Mouse (Mus musculus) midbrain, embryonic 15.5 days (tissue): ENCODE results near the gene Zmiz2. TPM values are rescaled to one million over a fixed set of nuclear protein-coding genes. Genes with fewer than 3 reads are reported as not detected.
"Not testable (repeated sequence)": the region's sequence is repeated elsewhere in the genome, so short reads cannot be mapped to it uniquely, and the experiment has no call there.

Experiments used
- ATAC-seq: fragments of 200-750 bp; cut with Nextera tagmentation; replicated peaks from 2 replicates; pipeline ENCODE4 v1.8.0; 2017; ENCODE audit warnings: moderate TSS enrichment
- H3K27ac ChIP-seq: fragments of 300-500 bp; sonication (generic); 2 replicates; pipeline ENCODE4 v1.5.1; 2015; ENCODE audit warnings: mild to moderate bottlenecking, inconsistent platforms
- H3K27me3 ChIP-seq: fragments of 300-500 bp; sonication (generic); replicated peaks from 2 replicates; pipeline ENCODE4 v1.6.1; 2015; ENCODE audit warnings: inconsistent platforms
- H3K36me3 ChIP-seq: fragments of 300-500 bp; sonication (generic); replicated peaks from 2 replicates; pipeline ENCODE4 v1.6.1; 2015; ENCODE audit warnings: inconsistent platforms
- H3K4me1 ChIP-seq: fragments of 300-500 bp; sonication (generic); 2 replicates; pipeline ENCODE4 v1.6.1; 2015; ENCODE audit warnings: inconsistent platforms
- H3K4me2 ChIP-seq: fragments of 300-500 bp; sonication (generic); 2 replicates; pipeline ENCODE4 v1.6.1; 2015; ENCODE audit warnings: inconsistent platforms, mild to moderate bottlenecking, moderate library complexity
- H3K4me3 ChIP-seq: fragments of 300-500 bp; sonication (generic); 2 replicates; pipeline ENCODE4 v1.5.1; 2015; ENCODE audit warnings: mild to moderate bottlenecking, inconsistent platforms
- H3K9ac ChIP-seq: fragments of 300-500 bp; sonication (generic); 2 replicates; pipeline ENCODE4 v1.6.1; 2015; ENCODE audit warnings: mild to moderate bottlenecking, inconsistent platforms
- H3K9me3 ChIP-seq: fragments of 300-500 bp; sonication (generic); 2 replicates; pipeline ENCODE4 v1.6.1; 2016; ENCODE audit warnings: inconsistent platforms
- WGBS: fragments of 180-500 bp; shearing (Covaris S2); methylation state at CpG from one replicate; pipeline ENCODE4 v1.1.7; 2015; ENCODE audit warnings: mixed read lengths; 5-methylcytosine and 5-hydroxymethylcytosine counted together
- microRNA-seq: library from miRNA; unstranded; fragments of <30 nt; microRNA quantifications from one replicate; pipeline ENCODE4, GENCODE M21; 2016
- polyA plus RNA-seq: library from polyadenylated mRNA; unstranded; fragments of >200 nt; fragmentation: Nextera tagmentation; extraction: Ambion mirVana; gene quantifications from 2 replicates; pipeline ENCODE4 v1.2.1, GENCODE M21; 2015

The Zmiz2 gene
- polyA plus RNA-seq, 1 experiment from 2014 or later, result 41.0 TPM

DNA sequence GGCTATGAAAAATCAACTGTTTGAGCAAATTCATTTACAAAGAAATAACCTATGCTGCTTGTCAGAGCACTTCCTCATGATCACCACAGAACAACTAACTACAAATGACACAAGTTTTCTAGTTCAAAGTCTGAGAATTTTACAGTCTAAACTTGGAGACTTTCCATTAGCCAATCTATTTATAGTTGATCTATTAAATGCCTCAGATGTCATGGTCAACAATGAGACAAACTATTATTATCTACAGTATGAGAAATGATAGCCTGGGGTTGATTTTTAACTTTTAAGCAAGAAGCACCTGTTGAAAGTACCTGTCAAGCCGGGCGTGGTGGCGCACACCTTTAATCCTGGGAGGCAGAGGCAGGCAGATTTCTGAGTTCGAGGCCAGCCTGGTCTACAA is 53.7 kb downstream of the Zmiz2 start:
- 96% methylated on average over 4 of the region's 4 CpGs for WGBS
- Histone ChIP-seq H3K4me2 (no peak overlapping the region), H3K9me3 (no peaks in the 10 kb centered on the region), H3K27ac (no peak overlapping the region), H3K4me1 (peaks cover 16% of the 10 kb centered on the region), H3K4me3 (no peak overlapping the region), H3K36me3 (0 out of 2 replicates have a peak, but pooled peaks cover 3% of the 10 kb centered on the region), H3K9ac (no peak overlapping the region), H3K27me3 (no peaks in the 10 kb centered on the region)
- ATAC-seq, result no peak

- 42% methylated on average over 4 of the region's 4 CpGs for WGBS
- no peak overlapping the region for H3K27ac ChIP-seq
- ATAC-seq, result no peak
Observed at GRCm38 (mm10) chr11:6443102-6443501, 54.2 kb downstream of the Zmiz2 start.

GRCm38 (mm10) chr11:6443727-6444076 is 54.8 kb downstream of the Zmiz2 start:
- under 1% methylated on average over 10 of the region's 10 CpGs for WGBS

More at GRCm38 (mm10) chr11:6443102-6443501, 54.2 kb downstream of the Zmiz2 start:
- Histone ChIP-seq H3K4me3 (peak overlapping the region; percentile 89), H3K36me3 (no peaks in the 10 kb centered on the region), H3K9me3 (no peaks in the 10 kb centered on the region), H3K4me1 (peaks cover 16% of the 10 kb centered on the region), H3K9ac (peak overlapping the region; percentile 84), H3K27me3 (no peaks in the 10 kb centered on the region), H3K4me2 (peak overlapping the region; percentile 64)

DNA sequence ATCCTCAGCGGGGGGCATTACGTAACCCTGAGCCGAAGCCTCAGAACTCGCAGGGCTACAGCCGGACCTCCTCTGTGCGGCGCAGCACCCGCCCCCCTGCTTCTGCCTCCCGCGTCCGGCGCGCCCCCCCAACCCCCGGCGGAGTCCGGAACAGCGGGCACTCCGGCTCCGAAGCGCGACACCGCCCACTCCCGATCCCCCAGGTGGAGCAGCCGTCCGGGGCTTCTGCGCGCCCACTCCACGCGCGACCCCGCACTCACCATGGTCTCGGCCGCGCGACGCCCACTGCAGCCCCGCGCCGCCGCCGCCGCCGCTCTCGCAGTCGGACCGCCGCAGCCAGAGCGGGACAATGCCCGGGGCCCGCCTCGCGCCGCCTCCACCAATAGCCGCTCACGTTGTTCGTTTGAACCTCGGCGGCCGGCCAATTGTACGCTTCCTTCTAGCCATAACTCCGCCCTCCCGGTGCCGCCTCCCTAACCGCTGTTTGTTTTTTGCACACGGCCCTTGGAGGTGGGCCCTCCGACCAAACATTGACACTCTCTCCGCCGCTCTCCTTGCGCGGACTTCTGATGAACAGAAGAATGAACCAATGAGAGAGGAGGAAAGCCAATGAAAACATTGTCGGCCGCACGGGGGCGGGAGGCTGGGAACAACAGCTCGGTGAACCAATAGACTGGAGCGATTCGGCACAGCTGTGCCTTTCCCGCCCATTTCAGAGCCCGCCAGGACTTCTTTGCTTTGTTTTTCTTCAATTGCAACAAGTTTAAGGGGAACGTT is 55.4 kb downstream of the Zmiz2 start, which contains the start of gene H2afv:
TSS of gene H2afv (minus strand) at position 367 of the 777 bp plus-strand sequence.
- Histone ChIP-seq H3K27ac (peak within 1 kb of the TSS; percentile 96), H3K9ac (peak within 1 kb of the TSS; percentile 84), H3K9me3 (no peaks in the 10 kb centered on the region), H3K36me3 (no peaks in the 10 kb centered on the region), H3K4me3 (peak within 1 kb of the TSS; percentile 89), H3K27me3 (no peaks in the 10 kb centered on the region), H3K4me2 (peak within 1 kb of the TSS; percentile 64), H3K4me1 (peaks cover 16% of the 10 kb centered on the region)
- under 1% methylated on average over 58 of the region's 80 CpGs for WGBS
- ATAC-seq, result peak; percentile 99

More at GRCm38 (mm10) chr11:6443727-6444076, 54.8 kb downstream of the Zmiz2 start:
- no peaks in the 10 kb centered on the region for H3K9me3 ChIP-seq
- H3K4me3 ChIP-seq, result peak overlapping the region; percentile 89
- H3K27ac ChIP-seq, result peak overlapping the region; percentile 96
- peaks cover 16% of the 10 kb centered on the region for H3K4me1 ChIP-seq
- H3K4me2 ChIP-seq, result peak overlapping the region; percentile 64
- no peaks in the 10 kb centered on the region for H3K27me3 ChIP-seq
- no peak for ATAC-seq
- H3K9ac ChIP-seq, result peak overlapping the region; percentile 84
- no peaks in the 10 kb centered on the region for H3K36me3 ChIP-seq

DNA sequence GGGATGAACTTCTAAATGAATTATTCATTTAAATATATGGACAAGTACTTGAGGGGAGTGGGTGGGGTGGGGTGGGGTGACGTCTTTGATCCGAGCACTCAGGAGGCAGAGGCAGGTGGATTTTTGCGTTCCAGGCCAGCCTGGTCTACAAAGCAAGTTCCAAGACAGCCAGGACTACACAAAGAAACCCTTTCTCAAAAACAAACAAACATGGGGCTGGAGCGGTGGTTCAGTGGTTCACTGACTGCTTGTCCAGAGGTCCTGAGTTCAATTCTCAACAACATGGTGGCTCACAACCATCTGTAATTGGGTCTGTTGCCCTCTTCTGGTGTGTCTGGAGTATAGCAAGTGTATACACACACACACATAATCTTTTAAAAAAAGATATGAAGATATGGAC is 56.6 kb downstream of the Zmiz2 start:
- H3K27ac ChIP-seq, result no peak overlapping the region
- H3K9ac ChIP-seq, result no peak overlapping the region
- no peaks in the 10 kb centered on the region for H3K27me3 ChIP-seq
- no peak overlapping the region for H3K4me2 ChIP-seq
- H3K4me3 ChIP-seq, result no peak overlapping the region
- ATAC-seq, result no peak
- no peaks in the 10 kb centered on the region for H3K9me3 ChIP-seq
- WGBS, result 84% methylated on average over 4 of the region's 4 CpGs
- peaks cover 16% of the 10 kb centered on the region for H3K4me1 ChIP-seq
- H3K36me3 ChIP-seq, result no peaks in the 10 kb centered on the region

GRCm38 (mm10) chr11:6445951-6446350 is 57.1 kb downstream of the Zmiz2 start:
- no peak for ATAC-seq
- WGBS, result 89% methylated on average over 7 of the region's 7 CpGs
- H3K4me1 ChIP-seq, result peaks cover 16% of the 10 kb centered on the region

DNA sequence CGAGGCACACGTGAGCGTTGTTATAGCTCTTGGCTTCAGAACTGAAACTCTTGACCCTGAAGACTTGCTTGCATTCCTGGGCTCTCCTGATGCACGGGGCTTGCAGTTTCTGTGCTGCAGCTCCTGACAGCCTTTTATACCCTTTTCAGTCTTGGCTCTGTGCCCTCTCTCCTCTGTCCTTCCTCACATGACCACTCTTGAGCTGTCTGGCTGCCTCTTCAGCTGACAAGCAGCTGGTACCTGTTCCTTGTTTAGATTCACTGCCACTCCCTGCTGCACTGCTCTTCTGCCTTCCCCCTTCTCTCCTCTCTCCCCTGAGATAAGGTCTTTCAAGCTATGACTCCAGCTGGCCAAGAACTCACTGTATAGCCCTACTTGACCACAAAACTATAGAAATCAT is 58.6 kb downstream of the Zmiz2 start:
- H3K4me3 ChIP-seq, result no peak overlapping the region
- ATAC-seq, result no peak
- H3K27me3 ChIP-seq, result no peaks in the 10 kb centered on the region
- H3K27ac ChIP-seq, result no peak overlapping the region
- H3K4me2 ChIP-seq, result no peak overlapping the region
- H3K36me3 ChIP-seq, result no peaks in the 10 kb centered on the region
- 96% methylated on average over 4 of the region's 4 CpGs for WGBS
- H3K9ac ChIP-seq, result no peak overlapping the region
- peaks cover 15% of the 10 kb centered on the region for H3K4me1 ChIP-seq
- no peaks in the 10 kb centered on the region for H3K9me3 ChIP-seq

More at GRCm38 (mm10) chr11:6445951-6446350, 57.1 kb downstream of the Zmiz2 start:
- Histone ChIP-seq H3K9ac (no peak overlapping the region), H3K9me3 (no peaks in the 10 kb centered on the region), H3K27me3 (no peaks in the 10 kb centered on the region), H3K4me3 (no peak overlapping the region), H3K4me2 (no peak overlapping the region), H3K27ac (no peak overlapping the region), H3K36me3 (no peaks in the 10 kb centered on the region)

- not testable (repeated sequence) for H3K9ac ChIP-seq, H3K4me3 ChIP-seq, H3K36me3 ChIP-seq, H3K9me3 ChIP-seq, ATAC-seq, H3K27ac ChIP-seq, H3K4me2 ChIP-seq, H3K27me3 ChIP-seq
- H3K4me1 ChIP-seq, result peaks cover 10% of the 10 kb centered on the region
- WGBS, result 90% methylated on average over 5 of the region's 5 CpGs
Observed at GRCm38 (mm10) chr11:6448155-6448554, 59.3 kb downstream of the Zmiz2 start.

Small RNA genes within 50 kb of the gene (microRNA-seq; reads per million reads assigned to microRNA genes)
- 2.6 reads per million, percentile 11 among the genes with 10 or more reads in this experiment for gene Mir7651

Other genes with a start within 250 kb of the Zmiz2 start
- gene A730071L15Rik, start 189.0 kb upstream of the Zmiz2 start, polyA plus RNA-seq, result 0.48 and 0.56 TPM in 2 replicates
- 73.8 and 77.2 TPM in 2 replicates for gene Nudcd3, start 188.7 kb upstream of the Zmiz2 start, polyA plus RNA-seq
- gene Npc1l1, start 158.9 kb upstream of the Zmiz2 start, polyA plus RNA-seq, result 0.06 and 0.08 TPM in 2 replicates
- 71.4 and 72.2 TPM in 2 replicates for gene Ddx56, start 121.3 kb upstream of the Zmiz2 start, polyA plus RNA-seq
- gene Tmed4, start 114.2 kb upstream of the Zmiz2 start, polyA plus RNA-seq, result 123 and 128 TPM in 2 replicates
- gene Ogdh, start 97.4 kb upstream of the Zmiz2 start, polyA plus RNA-seq, result 118 and 126 TPM in 2 replicates
- gene Ppia, start 26.4 kb downstream of the Zmiz2 start, polyA plus RNA-seq, result 3,416 and 3,418 TPM in 2 replicates
- 250 and 290 TPM in 2 replicates for gene H2afv, start 55.4 kb downstream of the Zmiz2 start, polyA plus RNA-seq
- gene Purb, start 86.8 kb downstream of the Zmiz2 start, polyA plus RNA-seq, result 11.3 and 11.4 TPM in 2 replicates
- 0.23 and 0.54 TPM in 2 replicates for gene Myo1g, start 131.9 kb downstream of the Zmiz2 start, polyA plus RNA-seq
- gene Ccm2, start 157.8 kb downstream of the Zmiz2 start, polyA plus RNA-seq, result 90.5 and 96.6 TPM in 2 replicates
- 103 and 106 TPM in 2 replicates for gene Nacad, start 217.0 kb downstream of the Zmiz2 start, polyA plus RNA-seq
- gene Tbrg4, start 237.0 kb downstream of the Zmiz2 start, polyA plus RNA-seq, result 33.3 TPM in 2 replicates
- not detected in 2 replicates for gene Wap, start 249.6 kb downstream of the Zmiz2 start, polyA plus RNA-seq